Mouse (Mus musculus): ENCODE measurements at regions not wholly inside any gene's neighbourhood (a gene's known extent, or its start where the extent isn't known, plus 50 kb on each side); places are given as distances from the start of the nearest gene placed in this dataset.

DNA sequence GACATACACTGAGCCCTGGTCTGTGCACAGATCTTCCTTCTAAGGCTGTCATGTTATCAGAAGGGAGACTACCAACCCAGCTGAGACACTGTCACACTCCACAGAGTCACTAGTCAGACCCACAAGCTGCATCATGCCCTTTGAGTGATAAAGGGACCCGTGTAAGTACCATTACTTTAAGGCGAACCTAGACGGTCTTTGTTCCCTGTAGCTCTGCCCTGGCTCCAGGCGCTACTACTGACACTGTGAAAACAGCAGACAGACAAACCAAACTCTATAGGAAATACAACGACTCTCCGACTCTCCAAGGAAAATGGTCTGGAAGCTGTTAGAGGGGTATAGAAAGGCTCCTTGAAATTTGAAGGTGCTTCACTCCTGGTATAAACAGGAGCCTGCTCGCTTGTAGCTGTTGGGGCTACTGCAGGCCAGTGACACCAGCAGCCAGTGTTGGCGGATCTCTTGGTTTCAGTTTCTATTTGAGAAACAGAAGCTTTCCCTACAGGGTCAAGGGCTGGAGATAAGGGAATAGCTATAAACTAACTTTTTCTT is 75.2 kb upstream of the Wnt7b start:
- no peak for TF ChIP-seq POLR2A (IDR thresholded peaks at IDR 0.05; ENCODE audit: extremely low read depth, insufficient read depth, low read length)
- no peak for TF ChIP-seq CTCF (IDR thresholded peaks at IDR 0.05; ENCODE audit: extremely low read depth, insufficient read depth, low read length)
